In genomic region chr13:114003463-114003862, GRCm38 (mm10) we compare ENCODE assay signal across 16 mouse cellular contexts.
"Had no signal": no experiment of that assay in that cellular context is flagged by ENCODE, and none has a peak within 500 bp of the region (broad histone marks: within the 10 kb centered on the region; RNA-seq: fewer than 3 reads in every experiment).

No protein-coding gene starts in this region.

- ATAC-seq: inflammation-experienced regulatory T-cells, adult 6 months; liver, embryonic 12.5 days; midbrain, embryonic 13.5 days had no signal

- H3K4me1 ChIP-seq: liver, embryonic 12.5 days; midbrain, embryonic 13.5 days; neural tube, embryonic 15.5 days had no signal

- H3K9me3 ChIP-seq: limb, embryonic 15.5 days; liver, embryonic 12.5 days; midbrain, embryonic 13.5 days; neural tube, embryonic 15.5 days had no signal

- H3K4me2 ChIP-seq: limb, embryonic 15.5 days; liver, embryonic 12.5 days; midbrain, embryonic 13.5 days; neural tube, embryonic 15.5 days had no signal

- H3K9ac ChIP-seq: limb, embryonic 15.5 days; liver, embryonic 12.5 days; midbrain, embryonic 13.5 days; neural tube, embryonic 15.5 days had no signal

- H3K36me3 ChIP-seq: limb, embryonic 15.5 days; liver, embryonic 12.5 days; midbrain, embryonic 13.5 days; neural tube, embryonic 15.5 days had no signal

- H3K4me3 ChIP-seq: layer of hippocampus, adult 2 months; left cerebral cortex, adult 2 months; limb, embryonic 15.5 days; liver, embryonic 12.5 days; midbrain, embryonic 13.5 days; neural tube, embryonic 15.5 days had no signal

- H3K27ac ChIP-seq: layer of hippocampus, adult 2 months; left cerebral cortex, adult 2 months; liver, embryonic 12.5 days; macrophage; midbrain, embryonic 13.5 days; neural tube, embryonic 15.5 days had no signal

- H3K27me3 ChIP-seq: limb, embryonic 15.5 days; liver, embryonic 12.5 days; midbrain, embryonic 13.5 days; neural tube, embryonic 15.5 days had no signal

- DNase-seq: kidney, adult 11 months; kidney, adult 9 months; kidney, postnatal 10 days; kidney, postnatal 4 days; right cerebral cortex, adult 18-20 months; right cerebral cortex, postnatal 25 days; thymus, adult 18-20 months; thymus, postnatal 14 days had no signal
